Mouse (Mus musculus) myocyte (in vitro differentiated cells): ENCODE data around the gene Mast4. TPM values are rescaled to one million over a fixed set of nuclear protein-coding genes. Genes with fewer than 3 reads are reported as not detected.

ENCODE experiments used
- H3K27me3 ChIP-seq: one replicate; pipeline ENCODE4 v1.6.1; 2011; ENCODE audit not compliant: control insufficient read depth, insufficient read depth, insufficient read length
- H3K36me3 ChIP-seq: one replicate; pipeline ENCODE4 v1.6.1; 2011; ENCODE audit not compliant: control insufficient read depth, insufficient read depth
- H3K4me2 ChIP-seq: one replicate; pipeline ENCODE4 v1.6.1; 2011; ENCODE audit warnings: low read depth, control low read depth
- H3K4me3 ChIP-seq: one replicate; pipeline ENCODE4 v1.5.1; 2011; ENCODE audit warnings: mild to moderate bottlenecking, control low read depth, moderate library complexity
- H3K79me2 ChIP-seq: one replicate; pipeline ENCODE4 v1.6.1; 2011; ENCODE audit not compliant: control insufficient read depth, insufficient read depth
- H3ac ChIP-seq: one replicate; pipeline ENCODE4 v1.6.1; 2011; ENCODE audit not compliant: control insufficient read depth, insufficient read length
- CEBPB ChIP-seq: IDR thresholded peaks from 2 replicates; pipeline ENCODE4 v1.6.1; 2011; ENCODE audit warnings: mild to moderate bottlenecking, moderate library complexity; ENCODE audit not compliant: poor library complexity, insufficient read depth, severe bottlenecking
- E2F4 ChIP-seq: IDR thresholded peaks from one replicate; pipeline ENCODE4 v1.6.1; 2011; ENCODE audit warnings: mild to moderate bottlenecking, control low read depth, moderate library complexity; ENCODE audit not compliant: insufficient read depth
- MAX ChIP-seq: IDR thresholded peaks from one replicate; pipeline ENCODE4 v1.6.1; 2011; ENCODE audit warnings: low read depth, mild to moderate bottlenecking, control low read depth
- MYOD1 ChIP-seq, 3 experiments: IDR thresholded peaks; one replicate each; pipeline ENCODE4 v1.6.1; 2011; ENCODE audit warnings: control low read depth in 2 of 3, low read depth in 2 of 3, mild to moderate bottlenecking in 2 of 3, moderate library complexity in 1 of 3; ENCODE audit not compliant: insufficient read length in 2 of 3, control insufficient read depth in 1 of 3
- MYOG ChIP-seq, 3 experiments: IDR thresholded peaks; one replicate each; pipeline ENCODE4 v1.6.1; 2011; ENCODE audit warnings: control low read depth in 2 of 3, low read depth in 2 of 3, mild to moderate bottlenecking in 2 of 3; ENCODE audit not compliant: insufficient read length in 2 of 3, control insufficient read depth in 1 of 3, insufficient read depth in 1 of 3
- POLR2A ChIP-seq: IDR thresholded peaks from one replicate; pipeline ENCODE4 v1.6.1; 2011; ENCODE audit warnings: low read depth, mild to moderate bottlenecking, control low read depth, moderate library complexity; ENCODE audit not compliant: insufficient read length
- POLR2AphosphoS2 ChIP-seq: IDR thresholded peaks from one replicate; pipeline ENCODE4 v1.6.1; 2011; ENCODE audit warnings: low read depth, control low read depth; ENCODE audit not compliant: insufficient read length
- REST ChIP-seq: IDR thresholded peaks from one replicate; pipeline ENCODE4 v1.6.1; 2011; ENCODE audit warnings: mild to moderate bottlenecking, control low read depth, moderate library complexity; ENCODE audit not compliant: insufficient read depth, insufficient read length
- SRF ChIP-seq: IDR thresholded peaks from one replicate; pipeline ENCODE4 v1.6.1; 2011; ENCODE audit warnings: low read depth; ENCODE audit not compliant: control insufficient read depth, insufficient read length
- TCF12 ChIP-seq: IDR thresholded peaks from one replicate; pipeline ENCODE4 v1.6.1; 2011; ENCODE audit warnings: mild to moderate bottlenecking, control low read depth; ENCODE audit not compliant: poor library complexity, insufficient read depth, severe bottlenecking
- TCF3 ChIP-seq: IDR thresholded peaks from one replicate; pipeline ENCODE4 v1.6.1; 2011; ENCODE audit warnings: low read depth, control low read depth; ENCODE audit not compliant: insufficient read length
- USF1 ChIP-seq: IDR thresholded peaks from one replicate; pipeline ENCODE4 v1.6.1; 2011; ENCODE audit warnings: low read depth, mild to moderate bottlenecking, control low read depth, moderate library complexity
- polyA plus RNA-seq: library from polyadenylated mRNA; unstranded; fragments of >200 nt; fragmentation: generic; extraction: Trizol; gene quantifications from one replicate; pipeline ENCODE4 v1.2.1, GENCODE M21; 2012; ENCODE audit warnings: missing spikeins

The Mast4 gene
- polyA plus RNA-seq, 1 experiment: 15.0 TPM

GRCm38 (mm10) chr13:102839741-102840482 lies 494.4 kb downstream of the Mast4 start:
- Histone ChIP-seq H3K27me3 (no peaks in the 10 kb centered on the region), H3K4me3 (no peak overlapping the region), H3K36me3 (peaks cover 8% of the 10 kb centered on the region), H3K4me2 (no peak overlapping the region), H3K79me2 (peaks cover 70% of the 10 kb centered on the region), H3ac (no peak overlapping the region)
- no peak for TF ChIP-seq USF1
- TF ChIP-seq MYOG (IDR thresholded peaks at IDR 0.05; ENCODE audit: control insufficient read depth in 1 of 3, insufficient read depth in 1 of 3, insufficient read length in 2 of 3, low read depth in 2 of 3): no peak
- TF ChIP-seq SRF: no peak
- TF ChIP-seq REST: no peak
- no peak for TF ChIP-seq TCF3
- no peak for TF ChIP-seq MAX
- no peak for TF ChIP-seq POLR2AphosphoS2
- TF ChIP-seq POLR2A: no peak
- no peak for TF ChIP-seq E2F4
- TF ChIP-seq TCF12: no peak
- no peak for TF ChIP-seq CEBPB

GRCm38 (mm10) chr13:102837427-102837826 lies 496.9 kb downstream of the Mast4 start:
- H3K4me3 ChIP-seq: no peak overlapping the region
- H3K79me2 ChIP-seq: peaks cover 46% of the 10 kb centered on the region
- no peak overlapping the region for H3ac ChIP-seq
- no peaks in the 10 kb centered on the region for H3K27me3 ChIP-seq
- no peak overlapping the region for H3K4me2 ChIP-seq
- TF ChIP-seq USF1: no peak
- TF ChIP-seq POLR2AphosphoS2: no peak
- no peak for TF ChIP-seq MYOG (IDR thresholded peaks at IDR 0.05; ENCODE audit: control insufficient read depth in 1 of 3, insufficient read depth in 1 of 3, insufficient read length in 2 of 3, low read depth in 2 of 3)
- TF ChIP-seq E2F4: no peak
- H3K36me3 ChIP-seq: peaks cover 8% of the 10 kb centered on the region

DNA sequence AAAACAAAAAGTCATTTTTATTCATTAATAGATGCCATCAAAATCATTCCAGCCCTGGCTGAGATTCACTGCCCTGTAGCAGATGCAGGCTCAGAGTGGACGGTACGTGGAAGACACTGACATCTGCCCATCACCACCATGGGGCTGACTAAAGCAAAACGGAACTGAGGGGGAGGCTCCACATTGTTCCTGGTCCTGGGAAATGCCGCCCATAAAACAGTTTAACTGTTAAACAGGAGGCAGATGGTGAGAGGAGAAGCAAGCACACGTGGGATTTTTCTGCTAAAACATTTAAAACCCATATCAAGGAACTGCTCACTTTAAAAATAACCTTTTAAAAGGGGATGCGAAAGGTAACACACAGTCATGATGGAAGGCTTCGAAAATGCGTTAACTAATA lies 499.0 kb downstream of the Mast4 start:
- Histone ChIP-seq H3ac (no peak overlapping the region), H3K4me3 (no peak overlapping the region), H3K36me3 (peaks cover under 1% of the 10 kb centered on the region), H3K27me3 (no peaks in the 10 kb centered on the region), H3K79me2 (peaks cover 29% of the 10 kb centered on the region), H3K4me2 (no peak overlapping the region)
- TF ChIP-seq POLR2AphosphoS2 (no peak), E2F4 (no peak), TCF12 (no peak)

- TF ChIP-seq E2F4 (no peak), USF1 (no peak), CEBPB (no peak), TCF3 (no peak), POLR2A (no peak), MAX (no peak), MYOG (IDR thresholded peaks at IDR 0.05; ENCODE audit: control insufficient read depth in 1 of 3, insufficient read depth in 1 of 3, insufficient read length in 2 of 3, low read depth in 2 of 3) (no peak), REST (no peak), SRF (no peak), MYOD1 (IDR thresholded peaks at IDR 0.05; ENCODE audit: control insufficient read depth in 1 of 3, insufficient read length in 2 of 3, low read depth in 2 of 3) (no peak), POLR2AphosphoS2 (no peak)
- no peak overlapping the region for H3ac ChIP-seq
- no peak overlapping the region for H3K4me2 ChIP-seq
These were observed 516.0 kb downstream of the Mast4 start for GRCm38 (mm10) chr13:102818287-102818686.

DNA sequence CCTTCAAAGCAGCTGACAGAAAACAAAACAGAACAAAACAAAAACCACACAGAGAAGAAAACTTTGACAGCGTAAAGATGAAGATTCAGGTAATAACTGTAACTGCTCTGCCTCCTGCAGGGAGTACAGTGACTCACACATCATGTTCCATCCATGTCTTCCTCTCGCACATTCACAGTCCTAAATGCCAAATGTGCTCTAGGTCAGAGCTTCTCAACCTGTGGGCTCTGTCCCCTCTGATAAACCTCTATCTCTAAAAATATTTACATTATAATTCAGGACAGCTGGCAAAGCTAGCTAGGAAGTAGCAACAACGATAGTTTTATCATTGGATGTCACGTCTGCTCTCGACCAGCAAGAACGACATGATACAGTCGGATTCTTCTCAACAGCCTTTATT lies 517.6 kb downstream of the Mast4 start:
- no peaks in the 10 kb centered on the region for H3K36me3 ChIP-seq
- TF ChIP-seq E2F4: no peak
- TF ChIP-seq SRF: no peak
- no peak for TF ChIP-seq POLR2AphosphoS2
- no peak for TF ChIP-seq POLR2A
- TF ChIP-seq MAX: no peak
- TF ChIP-seq TCF12: no peak
- no peak for TF ChIP-seq USF1
- TF ChIP-seq CEBPB: no peak
- TF ChIP-seq REST: no peak
- TF ChIP-seq MYOD1 (IDR thresholded peaks at IDR 0.05; ENCODE audit: control insufficient read depth in 1 of 3, insufficient read length in 2 of 3, low read depth in 2 of 3): no peak
- no peak for TF ChIP-seq MYOG (IDR thresholded peaks at IDR 0.05; ENCODE audit: control insufficient read depth in 1 of 3, insufficient read depth in 1 of 3, insufficient read length in 2 of 3, low read depth in 2 of 3)
- TF ChIP-seq TCF3: no peak

More at GRCm38 (mm10) chr13:102818287-102818686, 516.0 kb downstream of the Mast4 start:
- Histone ChIP-seq H3K79me2 (peaks cover 59% of the 10 kb centered on the region), H3K36me3 (no peaks in the 10 kb centered on the region), H3K4me3 (no peak overlapping the region), H3K27me3 (no peaks in the 10 kb centered on the region)

More for the DNA sequence above, 517.6 kb downstream of the Mast4 start:
- Histone ChIP-seq H3ac (no peak overlapping the region), H3K4me2 (no peak overlapping the region), H3K4me3 (no peak overlapping the region), H3K79me2 (peaks cover 52% of the 10 kb centered on the region), H3K27me3 (no peaks in the 10 kb centered on the region)
